Mouse (Mus musculus) heart, adult 2 months (tissue): ENCODE data around the gene Gxylt2.

Experiments used
- CTCF ChIP-seq: fragments of 200-600 bp; IDR thresholded peaks from 2 replicates; pipeline ENCODE4 v1.8.1; 2022; ENCODE audit warnings: antibody characterized with exemption, mild to moderate bottlenecking, moderate library complexity
- EP300 ChIP-seq: fragments of 200-500 bp; IDR thresholded peaks from 2 replicates; pipeline ENCODE4 v1.6.1; 2011; ENCODE audit warnings: low read depth, low read length, control low read depth; ENCODE audit not compliant: insufficient read depth
- POLR2A ChIP-seq: fragments of 200-500 bp; IDR thresholded peaks from 2 replicates; pipeline ENCODE4 v1.6.1; 2011; ENCODE audit warnings: mild to moderate bottlenecking, low read depth, low read length, control low read depth; ENCODE audit not compliant: insufficient read depth

- TF ChIP-seq EP300 (no peak), CTCF (no peak), POLR2A (no peak)
Observed at GRCm38 (mm10) chr6:100802381-100803083, 98.0 kb downstream of the Gxylt2 start.
